Mouse (Mus musculus) limb, embryonic 11.5 days (tissue): Measurements from ENCODE around the gene Spred3. TPM values are rescaled to one million over a fixed set of nuclear protein-coding genes. Genes with fewer than 3 reads are reported as not detected.

ENCODE experiments used
- ATAC-seq: fragments of 200-750 bp; cut with Nextera tagmentation; 2 replicates; pipeline ENCODE4 v1.8.0; 2017; ENCODE audit warnings: low read depth; ENCODE audit not compliant: insufficient number of reproducible peaks, low FRiP score, low TSS enrichment
- DNase-seq: peaks from one replicate; pipeline ENCODE4 v3.0.0-alpha.2; 2015; ENCODE audit warnings: low spot score
- H3K27ac ChIP-seq: fragments of 300-500 bp; sonication (generic); replicated peaks from 2 replicates; pipeline ENCODE4 v1.5.1; 2014; ENCODE audit warnings: low read depth, mild to moderate bottlenecking, low read length
- H3K27me3 ChIP-seq: fragments of 300-500 bp; sonication (generic); 2 replicates; pipeline ENCODE4 v1.6.1; 2014; ENCODE audit warnings: mild to moderate bottlenecking, low read length, mixed read lengths; ENCODE audit not compliant: control insufficient read depth, insufficient read depth
- H3K36me3 ChIP-seq: fragments of 300-500 bp; sonication (generic); 2 replicates; pipeline ENCODE4 v1.6.1; 2014; ENCODE audit warnings: mild to moderate bottlenecking, low read length, moderate library complexity, mixed read lengths; ENCODE audit not compliant: control insufficient read depth, insufficient read depth
- H3K4me1 ChIP-seq: fragments of 300-500 bp; sonication (generic); 2 replicates; pipeline ENCODE4 v1.6.1; 2014; ENCODE audit warnings: low read length, mixed read lengths; ENCODE audit not compliant: control insufficient read depth, insufficient read depth
- H3K4me2 ChIP-seq: fragments of 300-500 bp; sonication (generic); 2 replicates; pipeline ENCODE4 v1.6.1; 2014; ENCODE audit warnings: low read depth, mild to moderate bottlenecking, moderate library complexity; ENCODE audit not compliant: severe bottlenecking
- H3K4me3 ChIP-seq: fragments of 300-500 bp; sonication (generic); 2 replicates; pipeline ENCODE4 v1.5.1; 2014; ENCODE audit warnings: low read depth, low read length
- H3K9ac ChIP-seq: fragments of 300-500 bp; sonication (generic); 2 replicates; pipeline ENCODE4 v1.6.1; 2014; ENCODE audit warnings: mild to moderate bottlenecking, low read length
- H3K9me3 ChIP-seq: fragments of 300-500 bp; sonication (generic); 2 replicates; pipeline ENCODE4 v1.6.1; 2016; ENCODE audit warnings: low read length; ENCODE audit not compliant: control insufficient read depth
- WGBS: fragments of 180-500 bp; shearing (Covaris S2); extraction: QIAGEN DNeasy Blood & Tissue Kit; methylation state at CpG from one replicate; pipeline ENCODE4 v1.1.7; 2014; 5-methylcytosine and 5-hydroxymethylcytosine counted together
- polyA plus RNA-seq: library from polyadenylated mRNA; unstranded; fragments of >200 nt; fragmentation: Nextera tagmentation; extraction: Ambion mirVana; gene quantifications from 2 replicates; pipeline ENCODE4 v1.2.1, GENCODE M21; 2014

Gene Spred3
- polyA plus RNA-seq, 1 experiment from 2014 or later: 4.7 TPM

- H3K4me2 ChIP-seq: peak overlapping the region; percentile 50; the same call in 1 of the 2 replicates
- H3K9ac ChIP-seq: no peak overlapping the region
- DNase-seq (peak; percentile 36), ATAC-seq (no peak)
- 0 out of 2 replicates have a peak overlapping the region, but pooled peaks have one; percentile 6 for H3K4me3 ChIP-seq
- peaks cover 40% of the 10 kb centered on the region for H3K27me3 ChIP-seq
- H3K36me3 ChIP-seq: peaks cover 21% of the 10 kb centered on the region
- peaks cover 12% of the 10 kb centered on the region for H3K4me1 ChIP-seq
- H3K27ac ChIP-seq: no peak overlapping the region
- WGBS: 24% methylated on average over 30 of the region's 32 CpGs
- no peaks in the 10 kb centered on the region; the same call in 1 of the 2 replicates for H3K9me3 ChIP-seq
These were observed 2.3 kb upstream of the Spred3 start for GRCm38 (mm10) chr7:29172390-29173016.

GRCm38 (mm10) chr7:29171562-29172097 lies 1.4 kb upstream of the Spred3 start:
- Histone ChIP-seq H3K9ac (peak overlapping the region; percentile 22; the same call in 1 of the 2 replicates), H3K4me3 (peak overlapping the region; percentile 61), H3K4me1 (peaks cover 12% of the 10 kb centered on the region), H3K27ac (no peak overlapping the region), H3K4me2 (peak overlapping the region; percentile 50), H3K9me3 (no peaks in the 10 kb centered on the region; the same call in 1 of the 2 replicates), H3K27me3 (peaks cover 41% of the 10 kb centered on the region), H3K36me3 (peaks cover 17% of the 10 kb centered on the region)
- DNase-seq (peak; percentile 43), ATAC-seq (no peak)
- 3% methylated on average over 34 of the region's 34 CpGs for WGBS

DNA sequence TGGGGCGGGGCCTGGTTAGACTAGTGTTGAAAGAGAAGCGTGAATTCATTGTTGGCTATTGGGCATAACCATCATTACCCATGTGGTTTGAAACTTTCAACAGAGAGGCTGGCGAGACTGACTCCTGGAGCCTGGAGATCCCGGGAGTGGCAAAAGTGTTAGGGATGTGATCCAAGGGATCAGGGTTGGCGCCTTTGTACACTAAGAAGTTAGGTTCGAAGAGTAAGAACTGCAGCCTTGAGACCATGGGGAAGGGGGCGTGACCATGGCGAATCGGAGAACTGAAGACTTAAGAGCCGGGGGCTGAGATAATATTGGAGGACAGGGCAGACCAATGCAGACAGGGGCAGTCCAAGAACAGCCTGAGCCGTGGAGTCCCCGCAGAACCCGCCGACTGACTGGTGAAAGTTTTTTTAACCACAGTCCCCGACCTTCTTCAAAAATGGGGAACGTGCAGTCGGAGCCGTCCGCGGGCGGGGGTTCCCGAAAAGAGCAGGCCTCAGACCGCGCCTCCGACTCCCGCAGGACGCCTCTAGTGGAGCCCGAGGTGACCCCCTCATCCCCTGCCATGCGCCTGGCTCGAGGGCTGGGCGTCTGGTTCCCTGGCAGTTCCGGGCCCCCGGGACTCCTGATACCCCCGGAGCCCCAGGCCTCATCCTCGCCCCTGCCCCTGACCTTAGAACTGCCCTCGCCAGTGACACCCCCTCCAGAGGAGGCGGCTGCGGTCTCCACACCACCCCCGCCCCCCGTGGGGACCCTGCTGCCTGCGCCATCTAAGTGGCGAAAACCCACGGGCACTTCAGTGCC lies 747 bp upstream of the Spred3 start:
- Histone ChIP-seq H3K4me1 (peaks cover 12% of the 10 kb centered on the region), H3K9ac (peak overlapping the region; percentile 30; the same call in 1 of the 2 replicates), H3K27me3 (peaks cover 41% of the 10 kb centered on the region), H3K4me2 (peak overlapping the region; percentile 50), H3K27ac (no peak overlapping the region), H3K36me3 (peaks cover 14% of the 10 kb centered on the region), H3K4me3 (peak overlapping the region; percentile 61), H3K9me3 (no peaks in the 10 kb centered on the region; the same call in 1 of the 2 replicates)
- ATAC-seq (no peak), DNase-seq (peak; percentile 44)
- WGBS: 3% methylated on average over 42 of the region's 43 CpGs

DNA sequence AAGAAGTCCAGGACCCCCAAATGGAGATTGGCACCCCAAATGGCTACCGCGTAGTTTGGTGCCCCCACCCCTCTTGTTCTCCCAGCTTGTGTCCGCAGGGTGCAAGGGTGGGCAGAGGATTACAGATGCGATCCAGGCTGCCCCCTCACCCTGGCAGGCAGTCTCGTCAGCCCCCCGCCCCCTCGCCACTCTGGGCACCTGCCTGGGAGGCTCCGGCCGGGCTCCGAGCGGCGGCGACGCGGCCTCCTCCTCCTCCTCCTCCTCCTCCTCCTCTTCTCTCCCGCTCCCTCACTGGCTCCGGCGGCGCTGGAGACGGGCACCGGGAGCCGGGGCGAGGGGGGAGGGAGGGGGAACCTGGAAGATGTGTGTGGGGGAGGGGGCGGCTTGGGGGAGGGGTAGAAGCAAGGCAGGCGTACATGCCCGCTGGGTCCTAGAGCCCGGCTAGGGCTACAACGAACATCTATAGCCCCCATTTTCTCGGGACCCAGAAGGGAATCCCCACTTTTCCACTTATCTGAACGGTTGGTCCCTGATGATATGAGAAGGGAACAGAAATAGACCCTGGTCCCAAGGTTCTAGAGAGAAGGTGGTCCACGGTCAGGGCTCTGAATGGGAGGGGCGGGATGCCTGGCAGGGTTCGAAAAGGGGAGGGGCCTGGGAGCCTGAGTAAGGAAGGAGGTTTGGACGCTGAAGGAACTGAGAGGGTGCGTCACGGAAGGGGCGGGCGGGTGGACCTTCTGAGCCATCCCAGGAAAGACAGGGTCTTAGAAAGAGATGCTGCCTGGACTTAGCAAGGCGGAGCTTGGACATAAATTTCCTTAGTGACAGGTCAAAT lies 763 bp downstream of the Spred3 start:
- Histone ChIP-seq H3K9ac (peak overlapping the region; percentile 56), H3K4me2 (peak overlapping the region; percentile 50), H3K9me3 (no peaks in the 10 kb centered on the region; the same call in 1 of the 2 replicates), H3K27me3 (peaks cover 39% of the 10 kb centered on the region), H3K27ac (no peak overlapping the region), H3K4me1 (peaks cover 12% of the 10 kb centered on the region), H3K4me3 (peak overlapping the region; percentile 61), H3K36me3 (peaks cover 7% of the 10 kb centered on the region)
- ATAC-seq (peak; percentile 67), DNase-seq (peak; percentile 87)
- WGBS: 0% methylated on average over 31 of the region's 39 CpGs

DNA sequence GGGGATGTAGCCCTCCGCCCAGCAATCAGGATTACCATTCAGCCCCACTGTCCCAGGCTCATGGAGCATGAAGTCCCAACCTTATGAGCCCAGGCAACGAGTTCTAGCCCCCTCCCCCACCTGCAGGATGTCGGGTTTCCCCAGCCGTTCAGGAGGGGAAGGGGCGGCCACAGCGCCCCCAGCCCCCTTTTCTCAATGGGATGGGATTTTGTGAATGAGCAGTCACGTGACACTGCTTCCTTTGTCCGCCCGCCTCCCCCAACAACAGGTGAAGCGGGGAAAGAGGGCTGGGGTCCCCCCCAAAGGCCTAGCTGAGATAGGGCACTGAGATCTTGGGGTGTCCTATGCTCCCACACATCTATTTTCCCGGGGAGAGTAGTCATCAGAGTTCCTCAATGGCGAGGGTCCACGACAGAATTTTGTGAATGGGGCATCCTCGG lies 1.4 kb downstream of the Spred3 start:
- Histone ChIP-seq H3K27ac (no peak overlapping the region), H3K4me3 (peak overlapping the region; percentile 61), H3K9me3 (no peaks in the 10 kb centered on the region), H3K4me2 (peak overlapping the region; percentile 50), H3K36me3 (peaks cover 4% of the 10 kb centered on the region), H3K4me1 (peaks cover 12% of the 10 kb centered on the region), H3K27me3 (peaks cover 36% of the 10 kb centered on the region), H3K9ac (peak overlapping the region; percentile 56)
- WGBS: under 1% methylated on average over 14 of the region's 14 CpGs
- DNase-seq: peak; percentile 66
- peak; percentile 18; the same call in 1 of the 2 replicates for ATAC-seq

GRCm38 (mm10) chr7:29168121-29168695 lies 2.0 kb downstream of the Spred3 start:
- DNase-seq (no peak), ATAC-seq (no peak)
- Histone ChIP-seq H3K4me1 (peaks cover 12% of the 10 kb centered on the region), H3K4me3 (peak overlapping the region; percentile 61), H3K9ac (peak overlapping the region; percentile 41; the same call in 1 of the 2 replicates), H3K27ac (no peak overlapping the region), H3K4me2 (peak overlapping the region; percentile 50), H3K9me3 (no peaks in the 10 kb centered on the region), H3K36me3 (peaks cover 2% of the 10 kb centered on the region), H3K27me3 (peaks cover 30% of the 10 kb centered on the region)
- 6% methylated on average over 10 of the region's 10 CpGs for WGBS

DNA sequence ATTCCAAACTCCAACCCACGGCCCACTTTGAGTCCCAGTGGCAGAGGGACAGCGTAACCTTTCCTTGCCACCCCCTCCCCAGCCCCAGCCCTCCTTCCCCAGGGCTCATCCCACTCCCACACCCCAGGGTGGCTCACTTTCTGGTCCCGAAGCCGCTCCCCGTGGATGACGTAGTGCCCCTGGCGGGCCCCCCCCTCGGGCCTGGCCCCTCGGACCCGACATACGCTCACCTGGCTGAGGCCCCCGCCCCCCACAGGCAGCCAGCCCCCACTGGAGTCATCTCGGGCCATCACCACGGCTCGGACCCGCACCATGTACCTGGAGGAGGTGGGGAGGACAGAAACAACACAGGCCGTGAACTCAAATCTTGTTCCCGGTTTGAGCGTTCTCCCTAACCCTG lies 2.6 kb downstream of the Spred3 start:
- no peak for ATAC-seq
- H3K36me3 ChIP-seq: no peaks in the 10 kb centered on the region
- peak overlapping the region; percentile 50 for H3K4me2 ChIP-seq
- peaks cover 24% of the 10 kb centered on the region for H3K27me3 ChIP-seq
- 13% methylated on average over 19 of the region's 19 CpGs for WGBS
- H3K9ac ChIP-seq: no peak overlapping the region
- H3K9me3 ChIP-seq: no peaks in the 10 kb centered on the region
- H3K4me1 ChIP-seq: peaks cover 15% of the 10 kb centered on the region
- peak overlapping the region; percentile 61; the same call in 1 of the 2 replicates for H3K4me3 ChIP-seq
- DNase-seq: no peak
- H3K27ac ChIP-seq: no peak overlapping the region
